Mouse (Mus musculus) CH12.LX (cell line): ENCODE data around the gene Cadm1. TPM values are rescaled to one million over a fixed set of nuclear protein-coding genes. Genes with fewer than 3 reads are reported as not detected.

ENCODE experiments used
- DNase-seq: peaks from one replicate; pipeline ENCODE4 v3.0.0-alpha.2; 2013; ENCODE audit errors: extremely low read depth
- H3K27ac ChIP-seq: 2 replicates; pipeline ENCODE4 v1.5.1; 2012; ENCODE audit warnings: low read depth, mild to moderate bottlenecking, control low read depth, moderate library complexity; ENCODE audit not compliant: insufficient read depth
- H3K27me3 ChIP-seq: replicated peaks from 2 replicates; pipeline ENCODE3; 2012; ENCODE audit warnings: inconsistent platforms
- H3K36me3 ChIP-seq, 2 experiments: replicated peaks in 1 of 2; 2 replicates each; pipeline versions ENCODE3 to v1.6.1; 2012; ENCODE audit warnings: inconsistent platforms in 1 of 2, low read length in 1 of 2, mild to moderate bottlenecking in 1 of 2, mixed read lengths in 1 of 2, moderate library complexity in 1 of 2; ENCODE audit not compliant: control insufficient read depth in 1 of 2, insufficient read depth in 1 of 2
- H3K4me1 ChIP-seq, 2 experiments: 2 replicates each; pipeline ENCODE4 v1.6.1; 2012; ENCODE audit warnings: inconsistent platforms in 1 of 2, moderate library complexity in 1 of 2; ENCODE audit not compliant: insufficient read depth in 2 of 2, control insufficient read depth in 1 of 2
- H3K4me2 ChIP-seq: 2 replicates; pipeline ENCODE4 v1.6.1; 2012; ENCODE audit warnings: low read depth, mild to moderate bottlenecking, control low read depth; ENCODE audit not compliant: poor library complexity, insufficient read depth, severe bottlenecking
- H3K4me3 ChIP-seq, 3 experiments: fragments of 150-350 bp in 1 of 3; sonication (generic) in 1 of 3; replicated peaks in 1 of 3; 2 replicates each; pipeline versions ENCODE3 to v1.5.1; 2011 to 2012; ENCODE audit warnings: low read depth in 2 of 3, low read length in 2 of 3, mild to moderate bottlenecking in 2 of 3, moderate library complexity in 2 of 3, control low read depth in 1 of 3, improper control_type of control experiment in 1 of 3, inconsistent platforms in 1 of 3, mixed read lengths in 1 of 3; ENCODE audit not compliant: poor library complexity in 1 of 3
- H3K79me2 ChIP-seq: replicated peaks from 2 replicates; pipeline ENCODE4 v1.6.1; 2012; ENCODE audit warnings: mild to moderate bottlenecking, moderate library complexity; ENCODE audit not compliant: control insufficient read depth, poor library complexity, insufficient read depth, severe bottlenecking; ENCODE audit errors: extremely low read depth
- H3K9ac ChIP-seq: 2 replicates; pipeline ENCODE4 v1.6.1; 2012; ENCODE audit warnings: low read depth, mild to moderate bottlenecking, control low read depth, moderate library complexity; ENCODE audit not compliant: insufficient read depth
- H3K9me3 ChIP-seq: replicated peaks from 2 replicates; pipeline ENCODE3; 2012; ENCODE audit warnings: low read length, inconsistent platforms, mixed read lengths
- CHD1 ChIP-seq: IDR thresholded peaks from 2 replicates; pipeline ENCODE4 v1.6.1; 2012; ENCODE audit warnings: low read depth, low read length, improper control_type of control experiment, inconsistent platforms
- E2F4 ChIP-seq: IDR thresholded peaks from 2 replicates; pipeline ENCODE4 v1.6.1; 2011; ENCODE audit warnings: low read depth, low read length, improper control_type of control experiment; ENCODE audit not compliant: insufficient replicate concordance
- JUN ChIP-seq: IDR thresholded peaks from 2 replicates; pipeline ENCODE4 v1.6.1; 2011; ENCODE audit warnings: low read depth, mild to moderate bottlenecking, low read length, improper control_type of control experiment, moderate library complexity; ENCODE audit not compliant: insufficient read depth
- JUND ChIP-seq: conservative IDR thresholded peaks from 2 replicates; pipeline ENCODE4 v1.6.1; 2011; ENCODE audit warnings: low read depth, low read length, improper control_type of control experiment
- MAFK ChIP-seq: IDR thresholded peaks from 2 replicates; pipeline ENCODE4 v1.6.1; 2011; ENCODE audit warnings: low read length, improper control_type of control experiment; ENCODE audit not compliant: insufficient replicate concordance
- MAZ ChIP-seq: IDR thresholded peaks from 2 replicates; pipeline ENCODE4 v1.6.1; 2012; ENCODE audit warnings: low read depth, mild to moderate bottlenecking, inconsistent platforms, low read length, improper control_type of control experiment, moderate library complexity
- MEF2A ChIP-seq: IDR thresholded peaks from 2 replicates; pipeline ENCODE4 v1.6.1; 2014; ENCODE audit warnings: low read depth, mild to moderate bottlenecking, inconsistent platforms, low read length, improper control_type of control experiment, borderline replicate concordance
- PAX5 ChIP-seq: IDR thresholded peaks from 2 replicates; pipeline ENCODE4 v1.6.1; 2012; ENCODE audit warnings: low read length, inconsistent platforms, mixed read lengths
- POLR2A ChIP-seq: IDR thresholded peaks from 2 replicates; pipeline ENCODE4 v1.6.1; 2011; ENCODE audit warnings: low read depth, mild to moderate bottlenecking, improper control_type of control experiment, low read length
- POLR2AphosphoS2 ChIP-seq: IDR thresholded peaks from 2 replicates; pipeline ENCODE4 v1.6.1; 2011; ENCODE audit warnings: low read depth, low read length, improper control_type of control experiment
- RAD21 ChIP-seq: IDR thresholded peaks from 2 replicates; pipeline ENCODE4 v1.6.1; 2011; ENCODE audit warnings: low read depth, mild to moderate bottlenecking, low read length, improper control_type of control experiment, moderate library complexity
- RCOR1 ChIP-seq: conservative IDR thresholded peaks from 2 replicates; pipeline ENCODE4 v1.6.1; 2012; ENCODE audit warnings: low read depth, mild to moderate bottlenecking, inconsistent platforms, low read length, improper control_type of control experiment
- SMC3 ChIP-seq: IDR thresholded peaks from 2 replicates; pipeline ENCODE4 v1.6.1; 2011; ENCODE audit warnings: low read depth, low read length, improper control_type of control experiment
- USF1 ChIP-seq: IDR thresholded peaks from 2 replicates; pipeline ENCODE4 v1.6.1; 2014; ENCODE audit warnings: low read depth, mild to moderate bottlenecking, inconsistent platforms, low read length, improper control_type of control experiment
- ZNF384 ChIP-seq: IDR thresholded peaks from 2 replicates; pipeline ENCODE4 v1.6.1; 2012; ENCODE audit warnings: low read depth, low read length, improper control_type of control experiment, inconsistent platforms
- dilution Hi-C: fragments of 300-500 bp; cut with MboI; formaldehyde crosslinking; loops from 2 replicates; pipeline ENCODE4 v1.14.3; 2020; ENCODE audit warnings: low sequenced_read_pairs; ENCODE audit not compliant: extremely low pct_unique_long_range_greater_than_20kb, extremely low pct_ligation_motif_present
- in situ Hi-C: fragments of 300-500 bp; cut with MboI; formaldehyde crosslinking; loops from 3 replicates; pipeline ENCODE4 v1.14.3; 2019; ENCODE audit warnings: low sequenced_read_pairs, low pct_ligation_motif_present, low pct_unique_long_range_greater_than_20kb, mixed read lengths
- polyA plus RNA-seq: library from polyadenylated mRNA; unstranded; fragments of >175 nt; gene quantifications from 2 replicates; pipeline ENCODE4 v1.2.1, GENCODE M21; 2012; ENCODE audit warnings: low read depth; ENCODE audit not compliant: insufficient read length
- total RNA-seq, 2 experiments: library from RNA; depleted of rRNA; stranded (reverse); fragments of 300-350 nt in 1 of 2; fragments of >200 nt in 1 of 2; gene quantifications; 2 replicates each; pipeline ENCODE4 v1.2.3; 2012 to 2014

The Cadm1 gene
- total and polyA plus RNA-seq, 3 experiments: not detected

DNA sequence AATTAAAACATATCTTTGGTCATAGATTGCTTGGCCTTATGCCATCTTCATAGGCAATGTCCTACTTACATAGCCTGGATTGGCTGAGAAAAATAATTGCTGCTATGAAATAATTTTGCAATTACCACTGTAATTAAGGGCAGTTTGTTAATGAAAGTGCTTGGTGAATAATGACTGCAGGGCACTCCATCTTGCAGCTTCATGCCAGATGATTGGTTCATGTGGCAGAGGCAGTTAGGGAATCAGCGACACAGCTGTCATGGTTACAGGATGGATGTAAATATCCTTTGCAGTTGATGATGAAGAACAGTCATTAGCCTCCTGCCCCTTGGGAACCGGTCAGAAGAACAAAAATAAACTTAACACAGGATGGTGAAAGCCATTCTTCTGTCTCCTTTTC lies 184.6 kb downstream of the Cadm1 start:
- H3K9me3 ChIP-seq: peaks cover 32% of the 10 kb centered on the region
- dilution Hi-C loops (no loop called here), in situ Hi-C loops (loop anchor here (25.0 kb wide), 1 partner anchor 977 kb away; no protein-coding TSS in a partner anchor)

DNA sequence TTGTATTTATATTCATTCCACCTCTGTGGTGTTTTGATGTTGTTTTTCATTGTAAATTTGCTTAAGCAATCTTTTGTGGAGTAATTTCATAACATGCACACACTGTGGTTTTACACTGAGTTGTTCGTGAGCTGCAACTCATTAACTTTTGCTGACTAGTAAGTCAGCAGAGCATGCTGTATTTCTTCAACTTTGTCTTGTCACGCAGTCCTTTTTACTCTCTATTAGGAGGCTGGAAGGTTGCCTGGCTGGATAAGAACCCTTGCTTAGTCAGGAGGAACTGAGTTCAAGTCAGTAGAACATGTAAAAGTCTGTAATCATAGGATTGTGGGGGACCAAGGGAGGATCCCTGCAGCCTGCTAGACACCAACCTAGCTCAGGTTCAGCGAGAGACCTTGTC lies 185.4 kb downstream of the Cadm1 start:
- no peak overlapping the region for H3K4me3 ChIP-seq
- H3K4me1 ChIP-seq: no peaks in the 10 kb centered on the region
- H3K9me3 ChIP-seq: peaks cover 34% of the 10 kb centered on the region
- H3K36me3 ChIP-seq: no peaks in the 10 kb centered on the region
- no peak overlapping the region for H3K27ac ChIP-seq
- in situ Hi-C loops: loop anchor here (25.0 kb wide), 1 partner anchor 978 kb away; no protein-coding TSS in a partner anchor
- DNase-seq: no peak
- no peak overlapping the region for H3K9ac ChIP-seq
- TF ChIP-seq CHD1: no peak
- TF ChIP-seq MAFK: no peak
- no peak for TF ChIP-seq POLR2AphosphoS2
- no peak for TF ChIP-seq MAZ
- TF ChIP-seq E2F4: no peak
- H3K27me3 ChIP-seq: no peaks in the 10 kb centered on the region
- no peaks in the 10 kb centered on the region for H3K79me2 ChIP-seq
- no peak overlapping the region for H3K4me2 ChIP-seq
- dilution Hi-C loops: no loop called here

More for the DNA sequence above, 184.6 kb downstream of the Cadm1 start:
- DNase-seq: no peak
- Histone ChIP-seq H3K27me3 (no peaks in the 10 kb centered on the region), H3K4me3 (no peak overlapping the region), H3K4me1 (no peaks in the 10 kb centered on the region), H3K36me3 (no peaks in the 10 kb centered on the region), H3K9ac (no peak overlapping the region), H3K27ac (no peak overlapping the region), H3K79me2 (no peaks in the 10 kb centered on the region), H3K4me2 (no peak overlapping the region)
- TF ChIP-seq E2F4 (no peak), ZNF384 (no peak), MEF2A (no peak), RAD21 (no peak), RCOR1 (no peak), PAX5 (no peak), MAFK (no peak)

DNA sequence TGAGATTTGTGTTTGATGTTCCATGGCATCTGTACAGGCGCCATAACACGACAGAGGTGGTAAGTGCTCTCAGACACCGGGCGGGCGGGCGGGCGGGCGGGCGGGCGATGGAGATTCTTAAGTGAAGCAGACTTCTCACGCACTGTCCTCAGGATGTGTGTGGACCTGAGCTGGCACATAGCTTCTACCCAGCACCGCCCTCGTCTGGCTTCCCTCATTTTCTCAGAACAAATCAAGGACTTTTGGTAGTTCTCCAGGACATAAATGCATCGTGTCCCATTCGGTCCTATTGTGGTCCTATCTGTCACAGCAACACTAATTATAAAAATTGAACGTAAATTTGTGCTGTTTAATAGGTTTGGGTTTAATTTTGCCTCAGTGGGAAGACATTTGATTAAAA lies 186.9 kb downstream of the Cadm1 start:
- in situ Hi-C loops: loop anchor here (25.0 kb wide), 1 partner anchor 980 kb away; no protein-coding TSS in a partner anchor
- dilution Hi-C loops: no loop called here
- Histone ChIP-seq H3K4me3 (no peak overlapping the region), H3K27ac (no peak overlapping the region), H3K79me2 (no peaks in the 10 kb centered on the region), H3K4me1 (no peaks in the 10 kb centered on the region), H3K27me3 (no peaks in the 10 kb centered on the region), H3K36me3 (no peaks in the 10 kb centered on the region), H3K9me3 (peaks cover 35% of the 10 kb centered on the region), H3K9ac (no peak overlapping the region), H3K4me2 (no peak overlapping the region)
- no peak for DNase-seq
- no peak for TF ChIP-seq USF1
- no peak for TF ChIP-seq SMC3
- TF ChIP-seq PAX5: no peak
- TF ChIP-seq JUN: no peak
- TF ChIP-seq JUND: no peak
- no peak for TF ChIP-seq POLR2A
